Mouse (Mus musculus): ENCODE results near the gene Sez6l2. TPM values are rescaled to one million over a fixed set of nuclear protein-coding genes. Genes with fewer than 3 reads are reported as not detected.

Gene Sez6l2
- total and polyA plus RNA-seq, 3 experiments = 5.0 to 6.1 (median 5.6) TPM

- H3K27ac ChIP-seq = no peak overlapping the region
- no peak overlapping the region for H3K9ac ChIP-seq (ENCODE audit: low read depth, low read length)
- intact Hi-C loops (cut with DNase I) = no loop called here
- no peak overlapping the region for H3K4me3 ChIP-seq
- TF ChIP-seq EP300 (IDR thresholded peaks at IDR 0.05; ENCODE audit: insufficient read depth, low read depth, low read length) (no peak), POLR2A (IDR thresholded peaks at IDR 0.05; ENCODE audit: insufficient read depth, low read depth, low read length) (no peak), CTCF (IDR thresholded peaks at IDR 0.05) (no peak)
- no peaks in the 10 kb centered on the region for H3K79me2 ChIP-seq (replicated peaks; ENCODE audit: control insufficient read depth, insufficient read depth, low read length)
- DNase-seq = no peak
- peaks cover 3% of the 10 kb centered on the region; the same call in 1 of the 2 replicates for H3K36me3 ChIP-seq (ENCODE audit: control insufficient read depth, insufficient read depth, low read length)
- H3K4me1 ChIP-seq (ENCODE audit: control insufficient read depth, insufficient read depth, low read length) = no peaks in the 10 kb centered on the region; the same call in 1 of the 2 replicates
- no peaks in the 10 kb centered on the region for H3K27me3 ChIP-seq (ENCODE audit: control insufficient read depth, insufficient read depth, low read length)
- WGBS = 65% methylated on average over 7 of the region's 7 CpGs
Observed at GRCm38 (mm10) chr7:126983113-126983512, 32.8 kb downstream of the Sez6l2 start.

GRCm38 (mm10) chr7:126984667-126985444 is 34.5 kb downstream of the Sez6l2 start:
- DNase-seq = no peak
- H3K27ac ChIP-seq = no peak overlapping the region
- H3K79me2 ChIP-seq (replicated peaks; ENCODE audit: control insufficient read depth, insufficient read depth, low read length) = no peaks in the 10 kb centered on the region
- H3K4me3 ChIP-seq = no peak overlapping the region
- 59% methylated on average over 10 of the region's 10 CpGs for WGBS
- H3K27me3 ChIP-seq (ENCODE audit: control insufficient read depth, insufficient read depth, low read length) = no peaks in the 10 kb centered on the region
- no peak overlapping the region for H3K9ac ChIP-seq (ENCODE audit: low read depth, low read length)
- TF ChIP-seq EP300 (IDR thresholded peaks at IDR 0.05; ENCODE audit: insufficient read depth, low read depth, low read length) (no peak), CTCF (IDR thresholded peaks at IDR 0.05) (no peak), POLR2A (IDR thresholded peaks at IDR 0.05; ENCODE audit: insufficient read depth, low read depth, low read length) (no peak)
- H3K36me3 ChIP-seq (ENCODE audit: control insufficient read depth, insufficient read depth, low read length) = no peaks in the 10 kb centered on the region
- intact Hi-C loops (cut with DNase I) = no loop called here
- H3K4me1 ChIP-seq (ENCODE audit: control insufficient read depth, insufficient read depth, low read length) = no peaks in the 10 kb centered on the region

- Histone ChIP-seq H3K4me1 (ENCODE audit: control insufficient read depth, insufficient read depth, low read length) (no peaks in the 10 kb centered on the region), H3K79me2 (replicated peaks; ENCODE audit: control insufficient read depth, insufficient read depth, low read length) (no peaks in the 10 kb centered on the region), H3K27me3 (ENCODE audit: control insufficient read depth, insufficient read depth, low read length) (no peaks in the 10 kb centered on the region), H3K4me3 (no peak overlapping the region), H3K36me3 (ENCODE audit: control insufficient read depth, insufficient read depth, low read length) (no peaks in the 10 kb centered on the region), H3K27ac (no peak overlapping the region), H3K9ac (ENCODE audit: low read depth, low read length) (no peak overlapping the region)
- WGBS = 45% methylated on average over 9 of the region's 9 CpGs
- intact Hi-C loops (cut with DNase I) = loop anchor here (2.0 kb wide), 1 partner anchor 118 kb away; no protein-coding TSS in a partner anchor
- TF ChIP-seq POLR2A (IDR thresholded peaks at IDR 0.05; ENCODE audit: insufficient read depth, low read depth, low read length) (no peak), CTCF (IDR thresholded peaks at IDR 0.05) (peak; percentile 73), EP300 (IDR thresholded peaks at IDR 0.05; ENCODE audit: insufficient read depth, low read depth, low read length) (0 out of 2 replicates have a peak, but pooled peaks have one; percentile 6)
- DNase-seq = peak; percentile 45 to 48
Observed at GRCm38 (mm10) chr7:126986319-126986718, 36.0 kb downstream of the Sez6l2 start.

- H3K4me1 ChIP-seq (ENCODE audit: control insufficient read depth, insufficient read depth, low read length) = no peaks in the 10 kb centered on the region
- H3K27me3 ChIP-seq (ENCODE audit: control insufficient read depth, insufficient read depth, low read length) = no peaks in the 10 kb centered on the region
- TF ChIP-seq POLR2A (IDR thresholded peaks at IDR 0.05; ENCODE audit: insufficient read depth, low read depth, low read length) (no peak), EP300 (IDR thresholded peaks at IDR 0.05; ENCODE audit: insufficient read depth, low read depth, low read length) (no peak), CTCF (IDR thresholded peaks at IDR 0.05) (no peak)
- no peak for DNase-seq
- no peaks in the 10 kb centered on the region for H3K79me2 ChIP-seq (replicated peaks; ENCODE audit: control insufficient read depth, insufficient read depth, low read length)
- H3K36me3 ChIP-seq (ENCODE audit: control insufficient read depth, insufficient read depth, low read length) = no peaks in the 10 kb centered on the region
- no peak overlapping the region for H3K9ac ChIP-seq (ENCODE audit: low read depth, low read length)
- H3K27ac ChIP-seq = no peak overlapping the region
- H3K4me3 ChIP-seq = no peak overlapping the region
- WGBS = 84% methylated on average over 8 of the region's 8 CpGs
- intact Hi-C loops (cut with DNase I) = no loop called here
Observed at GRCm38 (mm10) chr7:126988816-126989215, 38.5 kb downstream of the Sez6l2 start.

GRCm38 (mm10) chr7:126996449-126996848 is 46.1 kb downstream of the Sez6l2 start:
- intact Hi-C loops (cut with DNase I) = no loop called here
- Histone ChIP-seq H3K9ac (ENCODE audit: low read depth, low read length) (no peak overlapping the region), H3K27me3 (ENCODE audit: control insufficient read depth, insufficient read depth, low read length) (no peaks in the 10 kb centered on the region), H3K27ac (no peak overlapping the region), H3K4me3 (no peak overlapping the region), H3K4me1 (ENCODE audit: control insufficient read depth, insufficient read depth, low read length) (no peaks in the 10 kb centered on the region), H3K36me3 (ENCODE audit: control insufficient read depth, insufficient read depth, low read length) (no peaks in the 10 kb centered on the region), H3K79me2 (replicated peaks; ENCODE audit: control insufficient read depth, insufficient read depth, low read length) (no peaks in the 10 kb centered on the region)
- DNase-seq = no peak
- WGBS = 89% methylated on average over 4 of the region's 4 CpGs
- peak; percentile 54 for TF ChIP-seq CTCF (IDR thresholded peaks at IDR 0.05)
- TF ChIP-seq POLR2A (IDR thresholded peaks at IDR 0.05; ENCODE audit: insufficient read depth, low read depth, low read length) = no peak
- TF ChIP-seq EP300 (IDR thresholded peaks at IDR 0.05; ENCODE audit: insufficient read depth, low read depth, low read length) = no peak

- 62% methylated on average over 10 of the region's 10 CpGs for WGBS
- H3K9ac ChIP-seq (ENCODE audit: low read depth, low read length) = no peak overlapping the region
- no peaks in the 10 kb centered on the region for H3K27me3 ChIP-seq (ENCODE audit: control insufficient read depth, insufficient read depth, low read length)
- no peaks in the 10 kb centered on the region for H3K79me2 ChIP-seq (replicated peaks; ENCODE audit: control insufficient read depth, insufficient read depth, low read length)
- H3K4me3 ChIP-seq = no peak overlapping the region
- intact Hi-C loops (cut with DNase I) = no loop called here
- DNase-seq = no peak
- no peaks in the 10 kb centered on the region; the same call in 1 of the 2 replicates for H3K4me1 ChIP-seq (ENCODE audit: control insufficient read depth, insufficient read depth, low read length)
- H3K36me3 ChIP-seq (ENCODE audit: control insufficient read depth, insufficient read depth, low read length) = no peaks in the 10 kb centered on the region
- TF ChIP-seq CTCF (IDR thresholded peaks at IDR 0.05) (no peak), EP300 (IDR thresholded peaks at IDR 0.05; ENCODE audit: insufficient read depth, low read depth, low read length) (no peak), POLR2A (IDR thresholded peaks at IDR 0.05; ENCODE audit: insufficient read depth, low read depth, low read length) (no peak)
- no peak overlapping the region for H3K27ac ChIP-seq
Observed at GRCm38 (mm10) chr7:126999568-126999967, 49.2 kb downstream of the Sez6l2 start.

All from heart, adult 2 months (tissue).